Mouse (Mus musculus) hindbrain, embryonic 11.5 days (tissue): ENCODE measurements at regions not wholly inside any gene's neighbourhood (a gene's known extent, or its start where the extent isn't known, plus 50 kb on each side); places are given as distances from the start of the nearest gene placed in this dataset.
"Not testable (repeated sequence)": the region's sequence is repeated elsewhere in the genome, so short reads cannot be mapped to it uniquely, and the experiment has no call there.

Source experiments
- ATAC-seq: fragments of 200-750 bp; cut with Nextera tagmentation; 2 replicates; pipeline ENCODE4 v1.8.0; 2017; ENCODE audit warnings: mild to moderate bottlenecking, moderate TSS enrichment, moderate library complexity; ENCODE audit not compliant: low FRiP score
- DNase-seq: peaks from one replicate; pipeline ENCODE4 v3.0.0-alpha.2; 2015; ENCODE audit warnings: low spot score
- H3K27ac ChIP-seq: fragments of 300-500 bp; sonication (generic); 2 replicates; pipeline ENCODE4 v1.5.1; 2014; ENCODE audit warnings: mild to moderate bottlenecking, low read depth, low read length
- H3K27me3 ChIP-seq: fragments of 300-500 bp; sonication (generic); 2 replicates; pipeline ENCODE4 v1.6.1; 2014; ENCODE audit warnings: mild to moderate bottlenecking, low read length, moderate library complexity, mixed read lengths; ENCODE audit not compliant: control insufficient read depth, insufficient read depth
- H3K36me3 ChIP-seq: fragments of 300-500 bp; sonication (generic); 2 replicates; pipeline ENCODE4 v1.6.1; 2014; ENCODE audit warnings: mild to moderate bottlenecking, low read length, moderate library complexity, mixed read lengths; ENCODE audit not compliant: control insufficient read depth, insufficient read depth
- H3K4me1 ChIP-seq: fragments of 300-500 bp; sonication (generic); replicated peaks from 2 replicates; pipeline ENCODE4 v1.6.1; 2014; ENCODE audit warnings: low read length, mixed read lengths; ENCODE audit not compliant: control insufficient read depth, insufficient read depth
- H3K4me2 ChIP-seq: fragments of 300-500 bp; sonication (generic); replicated peaks from 2 replicates; pipeline ENCODE4 v1.6.1; 2014; ENCODE audit warnings: mild to moderate bottlenecking, low read depth, low read length
- H3K4me3 ChIP-seq: fragments of 300-500 bp; sonication (generic); 2 replicates; pipeline ENCODE4 v1.5.1; 2014; ENCODE audit warnings: low read depth, low read length
- H3K9ac ChIP-seq: fragments of 300-500 bp; sonication (generic); 2 replicates; pipeline ENCODE4 v1.6.1; 2014; ENCODE audit warnings: low read depth, low read length
- H3K9me3 ChIP-seq: fragments of 300-500 bp; sonication (generic); 2 replicates; pipeline ENCODE4 v1.6.1; 2016; ENCODE audit warnings: low read length; ENCODE audit not compliant: control insufficient read depth
- WGBS: fragments of 180-500 bp; shearing (Covaris S2); extraction: QIAGEN DNeasy Blood & Tissue Kit; methylation state at CpG from one replicate; pipeline ENCODE4 v1.1.7; 2014; 5-methylcytosine and 5-hydroxymethylcytosine counted together

- not testable (repeated sequence) for DNase-seq, H3K27me3 ChIP-seq, ATAC-seq, H3K4me2 ChIP-seq, H3K36me3 ChIP-seq, H3K4me3 ChIP-seq, H3K9ac ChIP-seq, H3K27ac ChIP-seq, H3K9me3 ChIP-seq, H3K4me1 ChIP-seq
- 89% methylated on average over 22 of the region's 22 CpGs for WGBS
Measured at GRCm38 (mm10) chr1:29737062-29737461, 957.0 kb upstream of the Gm597 start.

GRCm38 (mm10) chr1:29731930-29732329 lies 951.9 kb upstream of the Gm597 start:
- Histone ChIP-seq H3K4me1 (no peaks in the 10 kb centered on the region), H3K27ac (no peak overlapping the region), H3K36me3 (no peaks in the 10 kb centered on the region), H3K9ac (no peak overlapping the region), H3K4me2 (no peak overlapping the region), H3K9me3 (no peaks in the 10 kb centered on the region), H3K4me3 (no peak overlapping the region), H3K27me3 (no peaks in the 10 kb centered on the region)
- DNase-seq (peak; percentile 14), ATAC-seq (no peak)
- 70% methylated on average over 2 of the region's 2 CpGs for WGBS
